Mouse (Mus musculus) megakaryocyte, embryonic 14.5 days (primary cell): Measurements from ENCODE around the gene Chst15. TPM values are rescaled to one million over a fixed set of nuclear protein-coding genes. Genes with fewer than 3 reads are reported as not detected.

Experiments
- H3K27me3 ChIP-seq: replicated peaks from 2 replicates; pipeline ENCODE3; 2012; ENCODE audit warnings: inconsistent platforms
- H3K36me3 ChIP-seq: replicated peaks from 2 replicates; pipeline ENCODE3; 2012; ENCODE audit warnings: low read length, inconsistent platforms, mixed read lengths
- H3K4me1 ChIP-seq: 2 replicates; pipeline ENCODE4 v1.6.1; 2012; ENCODE audit warnings: inconsistent platforms
- H3K4me3 ChIP-seq: replicated peaks from 2 replicates; pipeline ENCODE3; 2012; ENCODE audit warnings: moderate library complexity, mild to moderate bottlenecking, inconsistent platforms
- H3K9me3 ChIP-seq: 2 replicates; pipeline ENCODE4 v1.6.1; 2012; ENCODE audit warnings: inconsistent platforms
- FLI1 ChIP-seq: IDR thresholded peaks from 2 replicates; pipeline ENCODE4 v1.6.1; 2012; ENCODE audit warnings: low read length, inconsistent platforms, mixed read lengths
- GATA1 ChIP-seq: IDR thresholded peaks from 3 replicates; pipeline ENCODE4 v1.6.1; 2012; ENCODE audit warnings: mixed read lengths, low read length, inconsistent platforms, borderline replicate concordance
- polyA plus RNA-seq: library from polyadenylated mRNA; stranded (reverse); fragments of >175 nt; gene quantifications from 2 replicates; pipeline ENCODE4 v1.2.3, GENCODE M21; 2012; ENCODE audit warnings: low replicate concordance; ENCODE audit not compliant: insufficient read depth

The Chst15 gene
- polyA plus RNA-seq, 1 experiment, result 0.15 TPM

GRCm38 (mm10) chr7:132337268-132337917 is 20.4 kb upstream of the Chst15 start:
- Histone ChIP-seq H3K36me3 (no peaks in the 10 kb centered on the region), H3K4me1 (no peaks in the 10 kb centered on the region), H3K9me3 (0 out of 2 replicates have a peak, but pooled peaks cover 10% of the 10 kb centered on the region), H3K27me3 (peaks cover 46% of the 10 kb centered on the region), H3K4me3 (no peak overlapping the region)
- TF ChIP-seq GATA1 (no peak), FLI1 (no peak)

- H3K27me3 ChIP-seq, result peaks cover 50% of the 10 kb centered on the region
- no peaks in the 10 kb centered on the region for H3K36me3 ChIP-seq
- no peaks in the 10 kb centered on the region for H3K4me1 ChIP-seq
- H3K4me3 ChIP-seq, result no peak overlapping the region
- H3K9me3 ChIP-seq, result 0 out of 2 replicates have a peak, but pooled peaks cover 10% of the 10 kb centered on the region
- TF ChIP-seq GATA1 (no peak), FLI1 (no peak)
These were observed 19.8 kb upstream of the Chst15 start for GRCm38 (mm10) chr7:132336781-132337180.

DNA sequence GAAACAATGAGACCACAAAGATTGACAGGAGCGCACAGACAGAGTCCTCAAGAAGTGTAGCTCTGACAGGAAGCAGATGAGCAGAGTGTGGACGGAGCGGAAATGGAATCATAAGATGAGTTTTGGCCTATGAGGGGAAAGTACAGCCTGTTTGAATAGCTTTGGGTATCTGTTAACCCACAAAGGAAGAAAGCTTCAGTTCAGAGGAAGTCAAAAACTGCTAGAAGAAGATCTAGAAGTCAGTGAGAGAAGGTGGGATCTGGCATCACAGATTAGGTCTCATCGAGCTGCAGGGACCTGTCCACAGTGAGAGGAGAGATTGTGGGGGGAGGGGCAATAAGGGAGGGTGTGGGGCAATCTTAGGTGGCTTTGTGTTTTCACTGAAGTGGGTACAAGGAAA is 18.3 kb upstream of the Chst15 start:
- Histone ChIP-seq H3K36me3 (no peaks in the 10 kb centered on the region), H3K27me3 (peaks cover 47% of the 10 kb centered on the region), H3K4me3 (no peak overlapping the region), H3K9me3 (0 out of 2 replicates have a peak, but pooled peaks cover 10% of the 10 kb centered on the region), H3K4me1 (no peaks in the 10 kb centered on the region)
- TF ChIP-seq FLI1, result no peak

DNA sequence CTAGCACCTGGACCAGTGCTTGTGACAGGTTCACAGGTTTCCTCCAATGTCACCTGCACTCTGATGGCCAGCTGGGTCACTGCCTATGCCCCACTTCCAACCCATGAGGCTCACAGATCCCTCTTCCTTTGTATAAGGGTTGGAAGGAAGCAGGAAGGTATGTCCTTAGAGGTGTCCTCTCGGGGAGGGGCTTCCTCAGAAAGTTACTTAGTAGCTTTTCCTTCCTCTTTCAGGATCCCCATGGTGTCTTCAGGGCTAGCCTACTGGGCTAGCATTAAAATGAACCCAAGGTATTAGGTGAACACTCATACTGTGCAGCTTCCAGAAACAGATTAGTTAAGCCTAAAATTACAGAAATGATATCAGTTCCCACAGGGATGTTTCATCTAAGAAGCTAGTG is 16.1 kb upstream of the Chst15 start:
- TF ChIP-seq FLI1 (no peak), GATA1 (no peak)
- peaks cover 49% of the 10 kb centered on the region for H3K27me3 ChIP-seq
- H3K9me3 ChIP-seq, result 0 out of 2 replicates have a peak, but pooled peaks cover 10% of the 10 kb centered on the region
- no peaks in the 10 kb centered on the region for H3K36me3 ChIP-seq
- no peak overlapping the region for H3K4me3 ChIP-seq
- H3K4me1 ChIP-seq, result no peaks in the 10 kb centered on the region

GRCm38 (mm10) chr7:132332176-132332575 is 15.1 kb upstream of the Chst15 start:
- Histone ChIP-seq H3K4me3 (no peak overlapping the region), H3K36me3 (no peaks in the 10 kb centered on the region), H3K9me3 (0 out of 2 replicates have a peak, but pooled peaks cover 10% of the 10 kb centered on the region), H3K27me3 (peaks cover 47% of the 10 kb centered on the region), H3K4me1 (no peaks in the 10 kb centered on the region)
- no peak for TF ChIP-seq FLI1
- TF ChIP-seq GATA1, result no peak

- no peaks in the 10 kb centered on the region for H3K9me3 ChIP-seq
- H3K4me1 ChIP-seq, result peaks cover 4% of the 10 kb centered on the region; the same call in 1 of the 2 replicates
- no peak for TF ChIP-seq GATA1
- no peak for TF ChIP-seq FLI1
- H3K4me3 ChIP-seq, result no peak overlapping the region
- H3K36me3 ChIP-seq, result no peaks in the 10 kb centered on the region
- H3K27me3 ChIP-seq, result peaks cover 56% of the 10 kb centered on the region
These were observed 13.2 kb upstream of the Chst15 start for GRCm38 (mm10) chr7:132330179-132330578.

- peaks cover 52% of the 10 kb centered on the region for H3K27me3 ChIP-seq
- no peaks in the 10 kb centered on the region for H3K9me3 ChIP-seq
- no peaks in the 10 kb centered on the region for H3K36me3 ChIP-seq
- H3K4me1 ChIP-seq, result peaks cover 5% of the 10 kb centered on the region; the same call in 1 of the 2 replicates
- no peak for TF ChIP-seq FLI1
- TF ChIP-seq GATA1, result no peak
- H3K4me3 ChIP-seq, result no peak overlapping the region
These were observed 11.6 kb upstream of the Chst15 start for GRCm38 (mm10) chr7:132328648-132329047.

DNA sequence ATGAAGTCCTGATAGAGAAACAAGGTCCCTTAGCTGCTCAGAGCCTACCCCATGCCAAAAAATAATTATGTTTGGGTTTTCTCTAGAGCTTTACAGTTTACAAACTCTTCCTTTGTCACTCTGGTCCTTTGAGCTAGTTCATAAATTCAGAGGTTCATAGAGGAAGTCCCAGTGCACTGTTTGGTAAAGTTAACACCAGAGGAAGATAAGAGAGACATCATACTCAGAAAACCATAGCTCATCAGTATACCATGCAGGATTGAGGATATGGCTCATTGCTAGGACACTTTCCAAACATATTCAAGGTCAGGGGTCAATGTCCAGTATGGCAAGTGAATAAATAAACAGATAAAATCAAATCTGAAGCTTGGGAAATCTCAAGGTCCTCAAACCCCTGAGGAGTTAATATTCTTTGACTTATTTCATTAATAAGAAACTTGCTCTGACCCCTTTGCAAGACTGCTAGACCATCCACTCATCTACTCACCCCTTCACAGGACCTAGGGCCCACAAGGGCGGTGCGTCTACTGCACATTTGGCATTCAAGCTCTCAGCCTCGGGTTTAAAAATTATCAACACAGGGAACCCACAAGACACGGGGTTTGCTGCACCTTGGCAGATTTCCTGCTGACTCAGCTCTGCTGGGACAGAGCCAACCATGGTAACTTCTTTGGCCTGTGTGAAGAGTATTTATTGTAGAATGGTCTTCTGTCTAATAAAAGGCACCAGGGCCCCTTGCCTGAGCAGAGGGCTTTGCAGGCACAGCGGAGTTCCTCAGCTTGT is 8.7 kb upstream of the Chst15 start:
- peaks cover 48% of the 10 kb centered on the region for H3K27me3 ChIP-seq
- no peak overlapping the region for H3K4me3 ChIP-seq
- no peaks in the 10 kb centered on the region for H3K9me3 ChIP-seq
- H3K36me3 ChIP-seq, result no peaks in the 10 kb centered on the region
- peaks cover 9% of the 10 kb centered on the region; the same call in 1 of the 2 replicates for H3K4me1 ChIP-seq
- TF ChIP-seq FLI1 (no peak), GATA1 (no peak)

- Histone ChIP-seq H3K4me1 (peaks cover 9% of the 10 kb centered on the region; the same call in 1 of the 2 replicates), H3K27me3 (peaks cover 47% of the 10 kb centered on the region), H3K36me3 (no peaks in the 10 kb centered on the region), H3K4me3 (no peak overlapping the region), H3K9me3 (peaks cover 3% of the 10 kb centered on the region; the same call in 1 of the 2 replicates)
- no peak for TF ChIP-seq FLI1
- TF ChIP-seq GATA1, result no peak
These were observed 6.4 kb upstream of the Chst15 start for GRCm38 (mm10) chr7:132323430-132323829.
